Mouse (Mus musculus): Measurements from ENCODE around the gene Iqgap2. TPM values are rescaled to one million over a fixed set of nuclear protein-coding genes. Genes with fewer than 3 reads are reported as not detected.
A peak's percentile ranks its signal among the peaks of the same experiment; 100 is the strongest.

Iqgap2 gene
- total and polyA plus RNA-seq, 3 experiments = 0.61 to 2.5 (median 2.2) TPM

- DNase-seq = no peak
- Histone ChIP-seq H3K27me3 (ENCODE audit: control insufficient read depth, insufficient read depth, low read length) (no peaks in the 10 kb centered on the region), H3K27ac (no peak overlapping the region), H3K79me2 (replicated peaks; ENCODE audit: control insufficient read depth, insufficient read depth, low read length) (no peaks in the 10 kb centered on the region), H3K4me3 (no peak overlapping the region), H3K9ac (ENCODE audit: low read depth, low read length) (no peak overlapping the region), H3K36me3 (ENCODE audit: control insufficient read depth, insufficient read depth, low read length) (no peaks in the 10 kb centered on the region), H3K4me1 (ENCODE audit: control insufficient read depth, insufficient read depth, low read length) (no peaks in the 10 kb centered on the region)
- 55% methylated on average over 5 of the region's 5 CpGs for WGBS
- TF ChIP-seq EP300 (IDR thresholded peaks at IDR 0.05; ENCODE audit: insufficient read depth, low read depth, low read length) = no peak
- intact Hi-C loops (cut with DNase I) = no loop called here
Measured at GRCm38 (mm10) chr13:95807106-95807750, 84.5 kb downstream of the Iqgap2 start.

DNA sequence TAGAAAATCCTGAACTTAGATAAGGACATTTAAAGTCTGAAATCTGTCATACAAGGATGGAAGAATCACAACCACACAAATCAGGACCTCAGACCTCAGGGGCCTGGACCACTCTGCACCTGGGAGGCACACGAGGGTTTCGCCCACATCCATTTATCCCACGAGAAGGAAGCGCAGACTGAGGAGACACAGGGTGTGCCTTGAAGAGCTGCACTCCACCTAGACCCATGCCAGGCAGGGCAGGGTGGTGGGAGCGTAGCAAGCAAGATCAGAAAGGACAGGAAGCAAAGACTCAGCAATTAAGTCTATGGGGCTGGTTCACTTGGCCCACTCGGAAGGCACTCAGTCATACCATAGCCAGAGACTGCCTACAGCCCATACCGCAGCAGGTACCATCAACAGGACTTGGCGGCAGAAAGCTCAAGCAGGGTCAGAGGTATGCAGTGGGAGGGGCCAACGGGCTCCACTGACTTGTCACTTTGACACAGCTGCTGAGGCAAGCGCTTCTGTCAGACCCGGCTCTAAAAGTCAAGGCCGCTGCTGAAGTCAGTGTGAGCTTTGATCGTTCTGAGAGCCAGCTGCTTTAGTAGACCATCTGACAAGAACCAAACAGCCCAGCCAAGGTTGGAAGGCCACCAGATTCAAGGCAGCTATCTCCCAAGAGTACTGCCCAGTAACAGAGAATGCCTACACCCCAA, 86.1 kb downstream of the Iqgap2 start:
- Histone ChIP-seq H3K4me3 (no peak overlapping the region), H3K4me1 (ENCODE audit: control insufficient read depth, insufficient read depth, low read length) (no peaks in the 10 kb centered on the region), H3K9ac (ENCODE audit: low read depth, low read length) (no peak overlapping the region), H3K27me3 (ENCODE audit: control insufficient read depth, insufficient read depth, low read length) (no peaks in the 10 kb centered on the region), H3K27ac (no peak overlapping the region), H3K79me2 (replicated peaks; ENCODE audit: control insufficient read depth, insufficient read depth, low read length) (no peaks in the 10 kb centered on the region), H3K36me3 (ENCODE audit: control insufficient read depth, insufficient read depth, low read length) (no peaks in the 10 kb centered on the region)
- peak in 1 of 2 experiments; percentile 8 for DNase-seq
- no peak for TF ChIP-seq CTCF (IDR thresholded peaks at IDR 0.05)
- TF ChIP-seq POLR2A (IDR thresholded peaks at IDR 0.05; ENCODE audit: insufficient read depth, low read depth, low read length) = no peak
- TF ChIP-seq EP300 (IDR thresholded peaks at IDR 0.05; ENCODE audit: insufficient read depth, low read depth, low read length) = no peak
- 53% methylated on average over 13 of the region's 13 CpGs for WGBS
- intact Hi-C loops (cut with DNase I) = no loop called here

DNA sequence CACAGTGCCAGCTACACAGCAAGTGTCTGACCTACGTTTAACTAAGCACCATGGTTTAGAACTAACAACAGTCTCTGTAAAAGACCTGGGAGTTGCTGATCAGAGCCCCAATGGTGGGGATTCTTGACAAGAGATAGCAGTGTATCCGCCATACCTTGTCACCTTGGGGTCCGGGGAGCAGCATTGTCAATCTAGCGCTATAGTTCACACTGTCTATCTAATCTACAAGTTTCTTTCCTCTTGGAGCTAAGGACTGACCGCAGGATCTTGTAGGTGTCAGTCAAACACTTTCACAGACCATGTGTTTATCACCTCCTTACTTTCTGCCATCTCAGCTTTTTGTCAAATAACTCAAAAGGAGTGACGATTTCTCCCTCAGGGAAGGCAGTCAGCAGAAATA, 87.6 kb downstream of the Iqgap2 start:
- H3K4me3 ChIP-seq = no peak overlapping the region
- WGBS = 59% methylated on average over 6 of the region's 6 CpGs
- H3K4me1 ChIP-seq (ENCODE audit: control insufficient read depth, insufficient read depth, low read length) = no peaks in the 10 kb centered on the region
- intact Hi-C loops (cut with DNase I) = no loop called here
- H3K27me3 ChIP-seq (ENCODE audit: control insufficient read depth, insufficient read depth, low read length) = no peaks in the 10 kb centered on the region
- no peaks in the 10 kb centered on the region for H3K36me3 ChIP-seq (ENCODE audit: control insufficient read depth, insufficient read depth, low read length)
- H3K79me2 ChIP-seq (replicated peaks; ENCODE audit: control insufficient read depth, insufficient read depth, low read length) = no peaks in the 10 kb centered on the region
- H3K9ac ChIP-seq (ENCODE audit: low read depth, low read length) = no peak overlapping the region
- DNase-seq = no peak
- H3K27ac ChIP-seq = no peak overlapping the region
- no peak for TF ChIP-seq EP300 (IDR thresholded peaks at IDR 0.05; ENCODE audit: insufficient read depth, low read depth, low read length)
- TF ChIP-seq POLR2A (IDR thresholded peaks at IDR 0.05; ENCODE audit: insufficient read depth, low read depth, low read length) = no peak
- TF ChIP-seq CTCF (IDR thresholded peaks at IDR 0.05) = no peak

- intact Hi-C loops (cut with DNase I) = no loop called here
- H3K4me3 ChIP-seq = no peak overlapping the region
- H3K27ac ChIP-seq = no peak overlapping the region
- no peaks in the 10 kb centered on the region for H3K27me3 ChIP-seq (ENCODE audit: control insufficient read depth, insufficient read depth, low read length)
- WGBS = 54% methylated on average over 9 of the region's 9 CpGs
- no peak for TF ChIP-seq EP300 (IDR thresholded peaks at IDR 0.05; ENCODE audit: insufficient read depth, low read depth, low read length)
- TF ChIP-seq CTCF (IDR thresholded peaks at IDR 0.05) = no peak
- no peak for TF ChIP-seq POLR2A (IDR thresholded peaks at IDR 0.05; ENCODE audit: insufficient read depth, low read depth, low read length)
- DNase-seq = no peak
- H3K4me1 ChIP-seq (ENCODE audit: control insufficient read depth, insufficient read depth, low read length) = no peaks in the 10 kb centered on the region
- H3K9ac ChIP-seq (ENCODE audit: low read depth, low read length) = no peak overlapping the region
- H3K36me3 ChIP-seq (ENCODE audit: control insufficient read depth, insufficient read depth, low read length) = no peaks in the 10 kb centered on the region
- H3K79me2 ChIP-seq (replicated peaks; ENCODE audit: control insufficient read depth, insufficient read depth, low read length) = no peaks in the 10 kb centered on the region
Measured at GRCm38 (mm10) chr13:95800925-95801324, 90.8 kb downstream of the Iqgap2 start.

- 81% methylated on average over 4 of the region's 4 CpGs for WGBS
- Histone ChIP-seq H3K4me3 (no peak overlapping the region), H3K27me3 (ENCODE audit: control insufficient read depth, insufficient read depth, low read length) (no peaks in the 10 kb centered on the region), H3K36me3 (ENCODE audit: control insufficient read depth, insufficient read depth, low read length) (no peaks in the 10 kb centered on the region), H3K4me1 (ENCODE audit: control insufficient read depth, insufficient read depth, low read length) (no peaks in the 10 kb centered on the region), H3K27ac (no peak overlapping the region), H3K79me2 (replicated peaks; ENCODE audit: control insufficient read depth, insufficient read depth, low read length) (no peaks in the 10 kb centered on the region), H3K9ac (ENCODE audit: low read depth, low read length) (no peak overlapping the region)
- DNase-seq = no peak
- intact Hi-C loops (cut with DNase I) = no loop called here
- TF ChIP-seq CTCF (IDR thresholded peaks at IDR 0.05) = no peak
- TF ChIP-seq EP300 (IDR thresholded peaks at IDR 0.05; ENCODE audit: insufficient read depth, low read depth, low read length) = no peak
- TF ChIP-seq POLR2A (IDR thresholded peaks at IDR 0.05; ENCODE audit: insufficient read depth, low read depth, low read length) = no peak
Measured at GRCm38 (mm10) chr13:95799322-95799721, 92.4 kb downstream of the Iqgap2 start.

- H3K36me3 ChIP-seq (ENCODE audit: control insufficient read depth, insufficient read depth, low read length) = no peaks in the 10 kb centered on the region
Measured at GRCm38 (mm10) chr13:95798721-95799120, 93.0 kb downstream of the Iqgap2 start.

More at GRCm38 (mm10) chr13:95798721-95799120, 93.0 kb downstream of the Iqgap2 start:
- WGBS = 45% methylated on average over 6 of the region's 6 CpGs
- Histone ChIP-seq H3K9ac (ENCODE audit: low read depth, low read length) (no peak overlapping the region), H3K27ac (no peak overlapping the region), H3K4me1 (ENCODE audit: control insufficient read depth, insufficient read depth, low read length) (no peaks in the 10 kb centered on the region; the same call in 1 of the 2 replicates), H3K27me3 (ENCODE audit: control insufficient read depth, insufficient read depth, low read length) (no peaks in the 10 kb centered on the region), H3K79me2 (replicated peaks; ENCODE audit: control insufficient read depth, insufficient read depth, low read length) (no peaks in the 10 kb centered on the region), H3K4me3 (no peak overlapping the region)
- intact Hi-C loops (cut with DNase I) = no loop called here
- TF ChIP-seq CTCF (IDR thresholded peaks at IDR 0.05) (no peak), EP300 (IDR thresholded peaks at IDR 0.05; ENCODE audit: insufficient read depth, low read depth, low read length) (no peak), POLR2A (IDR thresholded peaks at IDR 0.05; ENCODE audit: insufficient read depth, low read depth, low read length) (no peak)
- DNase-seq = no peak

Measured in heart, adult 2 months (tissue).